In the genomic region with DNA sequence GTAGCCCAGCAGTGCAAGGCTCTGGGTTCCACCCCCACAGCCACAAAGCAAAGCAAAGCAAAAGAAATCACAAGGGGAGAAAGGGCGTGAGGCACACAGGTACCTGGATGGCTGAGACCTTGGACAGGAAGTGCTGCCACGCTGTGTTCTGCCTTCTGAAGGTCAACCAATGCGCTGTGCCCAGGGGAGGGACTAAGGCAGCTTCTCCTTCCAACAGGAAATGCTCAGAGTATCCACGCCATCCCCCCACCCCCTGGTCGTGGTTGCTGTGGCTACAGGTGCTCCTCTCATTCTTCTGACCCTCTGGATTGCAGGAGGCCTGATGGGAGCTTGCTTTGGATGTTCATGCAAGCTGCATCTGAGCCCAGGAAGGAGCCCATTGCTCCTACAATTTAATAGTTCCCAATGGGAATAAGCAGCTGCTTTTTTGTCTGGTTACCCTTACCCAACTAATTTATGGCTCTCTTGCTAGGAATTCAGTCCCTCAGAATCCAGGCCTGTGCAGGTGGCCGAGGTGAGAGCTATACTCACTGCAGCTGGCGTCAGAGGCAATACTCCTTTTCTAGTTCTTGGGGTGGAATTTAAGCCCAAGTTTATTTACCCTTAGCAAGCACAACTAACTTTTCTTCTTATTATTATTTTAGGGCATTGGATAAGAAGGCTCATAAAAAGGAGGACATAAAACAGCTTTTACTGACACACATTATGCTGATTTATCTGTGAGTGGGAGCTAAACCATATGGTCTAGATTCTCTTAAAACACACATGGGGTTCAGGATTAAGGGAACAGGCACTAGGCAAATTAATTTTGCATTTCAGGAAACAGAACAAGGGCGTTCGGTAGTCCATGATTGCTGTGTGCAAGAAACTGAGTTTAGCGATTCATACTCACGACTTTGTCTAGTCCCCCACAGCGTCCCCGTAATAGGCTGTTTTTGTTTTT, we compare ENCODE assay signal across 9 mouse cellular contexts.
A peak's percentile ranks its signal among the peaks of the same experiment; 100 is the strongest.
DNase-seq lines count a peak whose midpoint lies in the region; ATAC-seq and TF ChIP-seq lines count a peak whose summit lies in the region.
"Had no signal": no experiment of that assay in that cellular context is flagged by ENCODE, and none has a peak within 500 bp of the region (broad histone marks: within the 10 kb centered on the region; RNA-seq: fewer than 3 reads in every experiment).

No protein-coding gene starts in this region.

- no peaks in the 10 kb centered on the region for H3K9me3 ChIP-seq in neural tube, embryonic 14.5 days (ENCODE audit: control insufficient read depth, low read length)
- no peaks in the 10 kb centered on the region for H3K9me3 ChIP-seq in hindbrain, embryonic 11.5 days (ENCODE audit: control insufficient read depth, low read length)
- H3K9me3 ChIP-seq: hindbrain, embryonic 13.5 days had no signal

- H3K9ac ChIP-seq in neural tube, embryonic 14.5 days (replicated peaks; ENCODE audit: low read depth, low read length) = no peak overlapping the region
- H3K9ac ChIP-seq in hindbrain, embryonic 11.5 days (ENCODE audit: low read depth, low read length) = no peak overlapping the region
- H3K9ac ChIP-seq: hindbrain, embryonic 13.5 days had no signal

- H3K4me3 ChIP-seq in kidney, adult 2 months (ENCODE audit: insufficient read depth, low read depth, low read length) = no peak overlapping the region
- H3K4me3 ChIP-seq in neural tube, embryonic 14.5 days (ENCODE audit: low read depth, low read length) = no peak overlapping the region
- no peak overlapping the region for H3K4me3 ChIP-seq in hindbrain, embryonic 11.5 days (ENCODE audit: low read depth, low read length)
- H3K4me3 ChIP-seq: erythroblast, embryonic 14.5 days; hindbrain, embryonic 13.5 days had no signal

- peak; percentile 64; the same call in 1 of the 2 replicates for ATAC-seq in neural tube, embryonic 14.5 days (ENCODE audit: low read depth)
- no peak for ATAC-seq in hindbrain, embryonic 11.5 days (ENCODE audit: low FRiP score)

- WGBS in kidney, adult 2 months = 45% methylated on average over 13 of the region's 13 CpGs
- 54% methylated on average over 13 of the region's 13 CpGs for WGBS in neural tube, embryonic 14.5 days
- 78% methylated on average over 13 of the region's 13 CpGs for WGBS in hindbrain, embryonic 11.5 days

- no peaks in the 10 kb centered on the region for H3K36me3 ChIP-seq in kidney, adult 2 months (ENCODE audit: control insufficient read depth, insufficient read depth, low read length)
- no peaks in the 10 kb centered on the region for H3K36me3 ChIP-seq in neural tube, embryonic 14.5 days (ENCODE audit: control insufficient read depth, insufficient read depth, low read length)
- no peaks in the 10 kb centered on the region for H3K36me3 ChIP-seq in hindbrain, embryonic 11.5 days (ENCODE audit: control insufficient read depth, insufficient read depth, low read length)
- H3K36me3 ChIP-seq: hindbrain, embryonic 13.5 days had no signal

- TF ChIP-seq POLR2A in kidney, adult 2 months (IDR thresholded peaks at IDR 0.05; ENCODE audit: low read depth, low read length) = no peak

- H3K4me2 ChIP-seq in neural tube, embryonic 14.5 days (ENCODE audit: low read depth, low read length) = no peak overlapping the region
- H3K4me2 ChIP-seq in hindbrain, embryonic 11.5 days (replicated peaks; ENCODE audit: low read depth, low read length) = no peak overlapping the region
- H3K4me2 ChIP-seq: hindbrain, embryonic 13.5 days had no signal

- no peaks in the 10 kb centered on the region for H3K4me1 ChIP-seq in kidney, adult 2 months (ENCODE audit: control insufficient read depth, insufficient read depth, low read length)
- H3K4me1 ChIP-seq in neural tube, embryonic 14.5 days (ENCODE audit: control insufficient read depth, insufficient read depth, low read length) = no peaks in the 10 kb centered on the region
- no peaks in the 10 kb centered on the region for H3K4me1 ChIP-seq in hindbrain, embryonic 11.5 days (replicated peaks; ENCODE audit: control insufficient read depth, insufficient read depth, low read length)

- DNase-seq in lung, postnatal 10 days = peak; percentile 9
- no peak for DNase-seq in lung, postnatal 14 days
- peak; percentile 54 for DNase-seq in brain, adult 2 months (ENCODE audit: low read depth, low spot score)
- DNase-seq in kidney, adult 2 months = peak; percentile 26
- no peak for DNase-seq in hindbrain, embryonic 11.5 days (ENCODE audit: low spot score)
- DNase-seq in spleen, postnatal 10 days (ENCODE audit: low spot score in 2 of 2) = no peak

- H3K27ac ChIP-seq in kidney, adult 2 months (ENCODE audit: insufficient read depth, low read depth, low read length) = no peak overlapping the region
- H3K27ac ChIP-seq in neural tube, embryonic 14.5 days (ENCODE audit: low read depth, low read length) = no peak overlapping the region
- H3K27ac ChIP-seq in hindbrain, embryonic 11.5 days (ENCODE audit: low read depth, low read length) = no peak overlapping the region
- H3K27ac ChIP-seq: hindbrain, embryonic 13.5 days had no signal

- no peaks in the 10 kb centered on the region for H3K27me3 ChIP-seq in kidney, adult 2 months (replicated peaks; ENCODE audit: control insufficient read depth, insufficient read depth, low read length)
- H3K27me3 ChIP-seq in neural tube, embryonic 14.5 days (ENCODE audit: control insufficient read depth, insufficient read depth, low read length) = no peaks in the 10 kb centered on the region
- H3K27me3 ChIP-seq in hindbrain, embryonic 11.5 days (ENCODE audit: control insufficient read depth, insufficient read depth, low read length) = no peaks in the 10 kb centered on the region
- H3K27me3 ChIP-seq: hindbrain, embryonic 13.5 days had no signal

- no peak for TF ChIP-seq CTCF in kidney, adult 2 months (conservative IDR thresholded peaks at IDR 0.05; ENCODE audit: insufficient read depth, insufficient read length, low read depth, low read length)

Comparison
In these comparisons a context has a peak if more than half of its experiments do, and no peak if none do; other contexts are left out.
1. DNase-seq: peak in lung, postnatal 10 days (single experiment), brain, adult 2 months (single experiment) and kidney, adult 2 months (single experiment); none in lung, postnatal 14 days (single experiment), hindbrain, embryonic 11.5 days (single experiment) and spleen, postnatal 10 days (0 of 2).